Mouse (Mus musculus): ENCODE results near the gene Wfdc1.

Wfdc1 gene

GRCm38 (mm10) chr8:119737093-119737900 lies 71.1 kb downstream of the Wfdc1 start:
- no peak for DNase-seq
